In genomic region chr1:190486551-190487104, GRCm38 (mm10) we compare ENCODE assay signal across 29 mouse cellular contexts.
A peak's percentile ranks its signal among the peaks of the same experiment; 100 is the strongest.
DNase-seq lines count a peak whose midpoint lies in the region; ATAC-seq lines count a peak whose summit lies in the region.
"Had no signal": no experiment of that assay in that cellular context is flagged by ENCODE, and none has a peak within 500 bp of the region (broad histone marks: within the 10 kb centered on the region; RNA-seq: fewer than 3 reads in every experiment).

No protein-coding gene starts in this region.

- no peak for DNase-seq in heart, adult 8-10 months (ENCODE audit: low spot score)
- no peak for DNase-seq in kidney, postnatal 36 days
- peak; percentile 54 for DNase-seq in Muller cell, postnatal 12 days (ENCODE audit: inconsistent ontology term)
- DNase-seq in embryonic facial prominence, embryonic 14.5 days (ENCODE audit: low spot score): peak; percentile 47
- DNase-seq in hindbrain, embryonic 14.5 days (ENCODE audit: low spot score): no peak
- no peak for DNase-seq in cerebellum, adult 18-20 months
- DNase-seq: adrenal gland, adult 8-10 months; cerebellum, adult 9-10 months; gastrocnemius, adult 2 months; gastrocnemius, postnatal 36 days; heart, postnatal 4 days; kidney, adult 11 months; layer of hippocampus, postnatal 36 days; left cerebral cortex, postnatal 4 days; liver; lung, adult 2 months; right cerebral cortex, adult 18-20 months; spleen, adult 18-20 months; thymus, postnatal 14 days had no signal

- no peak overlapping the region for H3K4me3 ChIP-seq in heart, embryonic 13.5 days
- H3K4me3 ChIP-seq in kidney, embryonic 16.5 days (ENCODE audit: low read length): no peak overlapping the region
- no peak overlapping the region for H3K4me3 ChIP-seq in embryonic facial prominence, embryonic 14.5 days (ENCODE audit: low read depth, low read length)
- no peak overlapping the region for H3K4me3 ChIP-seq in hindbrain, embryonic 14.5 days (replicated peaks; ENCODE audit: low read length)
- H3K4me3 ChIP-seq: gastrocnemius, adult 2 months; hindbrain, embryonic 15.5 days; kidney, embryonic 15.5 days; neural tube, embryonic 12.5 days had no signal

- H3K4me2 ChIP-seq in heart, embryonic 13.5 days: no peak overlapping the region
- no peak overlapping the region for H3K4me2 ChIP-seq in kidney, embryonic 16.5 days (replicated peaks; ENCODE audit: low read depth, low read length)
- H3K4me2 ChIP-seq in embryonic facial prominence, embryonic 14.5 days (ENCODE audit: low read depth, low read length): no peak overlapping the region
- no peak overlapping the region for H3K4me2 ChIP-seq in hindbrain, embryonic 14.5 days (replicated peaks)
- H3K4me2 ChIP-seq: hindbrain, embryonic 15.5 days; kidney, embryonic 15.5 days; midbrain, embryonic 11.5 days; neural tube, embryonic 12.5 days had no signal

- peaks cover 6% of the 10 kb centered on the region; the same call in 1 of the 2 replicates for H3K9me3 ChIP-seq in heart, embryonic 13.5 days
- H3K9me3 ChIP-seq in kidney, embryonic 16.5 days (ENCODE audit: low read length): no peaks in the 10 kb centered on the region
- H3K9me3 ChIP-seq in embryonic facial prominence, embryonic 14.5 days (ENCODE audit: control insufficient read depth, low read length): no peaks in the 10 kb centered on the region
- H3K9me3 ChIP-seq in hindbrain, embryonic 14.5 days (ENCODE audit: control insufficient read depth, low read length): 0 out of 2 replicates have a peak, but pooled peaks cover 4% of the 10 kb centered on the region
- H3K9me3 ChIP-seq: hindbrain, embryonic 15.5 days; kidney, embryonic 15.5 days; neural tube, embryonic 12.5 days had no signal

- H3K27ac ChIP-seq in heart, embryonic 13.5 days (replicated peaks): peak overlapping the region; percentile 59
- H3K27ac ChIP-seq in kidney, embryonic 16.5 days (ENCODE audit: low read length): 0 out of 2 replicates have a peak overlapping the region, but pooled peaks have one; percentile 23
- no peak overlapping the region for H3K27ac ChIP-seq in embryonic facial prominence, embryonic 14.5 days (replicated peaks; ENCODE audit: low read depth, low read length)
- H3K27ac ChIP-seq in hindbrain, embryonic 14.5 days: no peak overlapping the region
- H3K27ac ChIP-seq: gastrocnemius, adult 2 months; hindbrain, embryonic 15.5 days; kidney, embryonic 15.5 days; liver, embryonic 14.5 days; neural tube, embryonic 12.5 days had no signal

- no peak overlapping the region for H3K9ac ChIP-seq in heart, embryonic 13.5 days
- H3K9ac ChIP-seq in kidney, embryonic 16.5 days (replicated peaks; ENCODE audit: low read length): no peak overlapping the region
- H3K9ac ChIP-seq in embryonic facial prominence, embryonic 14.5 days (ENCODE audit: low read depth, low read length): no peak overlapping the region
- no peak overlapping the region for H3K9ac ChIP-seq in hindbrain, embryonic 14.5 days
- H3K9ac ChIP-seq: hindbrain, embryonic 15.5 days; kidney, embryonic 15.5 days; liver, embryonic 14.5 days; neural tube, embryonic 12.5 days had no signal

- no peaks in the 10 kb centered on the region; the same call in 1 of the 2 replicates for H3K27me3 ChIP-seq in heart, embryonic 13.5 days (replicated peaks)
- H3K27me3 ChIP-seq in kidney, embryonic 16.5 days (ENCODE audit: insufficient read depth, low read length): no peaks in the 10 kb centered on the region
- no peaks in the 10 kb centered on the region for H3K27me3 ChIP-seq in embryonic facial prominence, embryonic 14.5 days (replicated peaks; ENCODE audit: control insufficient read depth, insufficient read depth, low read length)
- no peaks in the 10 kb centered on the region for H3K27me3 ChIP-seq in hindbrain, embryonic 14.5 days (ENCODE audit: control insufficient read depth, insufficient read depth, low read length)
- H3K27me3 ChIP-seq: hindbrain, embryonic 15.5 days; neural tube, embryonic 12.5 days had no signal

- peaks cover 27% of the 10 kb centered on the region for H3K4me1 ChIP-seq in heart, embryonic 13.5 days
- peaks cover 3% of the 10 kb centered on the region; the same call in 1 of the 2 replicates for H3K4me1 ChIP-seq in kidney, embryonic 16.5 days (ENCODE audit: insufficient read depth, low read length)
- H3K4me1 ChIP-seq in embryonic facial prominence, embryonic 14.5 days (ENCODE audit: control insufficient read depth, insufficient read depth, low read length): no peaks in the 10 kb centered on the region
- no peaks in the 10 kb centered on the region for H3K4me1 ChIP-seq in hindbrain, embryonic 14.5 days (replicated peaks; ENCODE audit: control insufficient read depth, insufficient read depth, low read length)
- H3K4me1 ChIP-seq: hindbrain, embryonic 15.5 days; neural tube, embryonic 12.5 days had no signal

- no peaks in the 10 kb centered on the region for H3K36me3 ChIP-seq in heart, embryonic 13.5 days
- no peaks in the 10 kb centered on the region for H3K36me3 ChIP-seq in kidney, embryonic 16.5 days (ENCODE audit: insufficient read depth, low read length)
- H3K36me3 ChIP-seq in embryonic facial prominence, embryonic 14.5 days (ENCODE audit: control insufficient read depth, insufficient read depth, low read length): no peaks in the 10 kb centered on the region
- H3K36me3 ChIP-seq in hindbrain, embryonic 14.5 days (replicated peaks; ENCODE audit: control insufficient read depth, insufficient read depth): no peaks in the 10 kb centered on the region
- H3K36me3 ChIP-seq: hindbrain, embryonic 15.5 days; kidney, embryonic 15.5 days; neural tube, embryonic 12.5 days had no signal

- ATAC-seq in heart, embryonic 13.5 days (ENCODE audit: extremely low read depth, insufficient number of reproducible peaks, low FRiP score, low TSS enrichment): no peak
- ATAC-seq in kidney, embryonic 16.5 days (ENCODE audit: low FRiP score, low TSS enrichment): no peak; the same call in 1 of the 2 replicates
- peak; percentile 26; the same call in 1 of the 2 replicates for ATAC-seq in embryonic facial prominence, embryonic 14.5 days (ENCODE audit: low read depth)
- ATAC-seq in hindbrain, embryonic 14.5 days (ENCODE audit: low FRiP score): no peak
- ATAC-seq: forebrain, embryonic 14.5 days; inflammation-experienced regulatory T-cells, adult 6 months; midbrain, embryonic 16.5 days had no signal

- 50% methylated on average over 7 of the region's 7 CpGs for WGBS in heart, embryonic 13.5 days
- 62% methylated on average over 7 of the region's 7 CpGs for WGBS in kidney, embryonic 16.5 days
- WGBS in embryonic facial prominence, embryonic 14.5 days: 63% methylated on average over 7 of the region's 7 CpGs
- WGBS in hindbrain, embryonic 14.5 days: 71% methylated on average over 7 of the region's 7 CpGs

Comparison
In these comparisons a context has a peak if more than half of its experiments do, and no peak if none do; other contexts are left out.
1. H3K27ac ChIP-seq: peak in heart, embryonic 13.5 days (single experiment) and kidney, embryonic 16.5 days (single experiment); none in embryonic facial prominence, embryonic 14.5 days (single experiment) and hindbrain, embryonic 14.5 days (single experiment).
2. DNase-seq: peak in Muller cell, postnatal 12 days (single experiment) and embryonic facial prominence, embryonic 14.5 days (single experiment); none in heart, adult 8-10 months (single experiment), kidney, postnatal 36 days (0 of 2), hindbrain, embryonic 14.5 days (single experiment) and cerebellum, adult 18-20 months (0 of 2).